Mouse (Mus musculus): Measurements from ENCODE around the gene Plekhj1.

Gene Plekhj1

DNA sequence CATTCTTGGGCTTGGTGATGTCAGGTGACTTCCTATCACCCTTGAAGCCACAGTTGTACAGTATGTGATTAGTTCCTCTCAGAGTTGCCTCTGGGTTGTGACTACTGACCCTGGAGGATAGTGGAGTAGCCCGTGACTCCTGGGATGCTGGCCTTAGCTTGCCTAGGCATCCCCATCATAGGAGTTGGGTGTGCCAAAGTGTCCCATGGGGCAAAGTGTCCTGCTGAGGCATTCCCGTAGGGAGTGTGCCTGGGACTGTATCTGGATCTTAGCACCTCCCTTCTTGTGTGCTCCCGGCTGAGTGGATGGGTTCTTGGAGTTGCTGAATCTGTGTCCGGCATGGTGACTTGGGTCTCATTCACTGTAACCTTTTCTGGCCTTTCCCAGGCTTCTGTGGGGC is 23.4 kb downstream of the Plekhj1 start:
- DNase-seq = no peak

DNA sequence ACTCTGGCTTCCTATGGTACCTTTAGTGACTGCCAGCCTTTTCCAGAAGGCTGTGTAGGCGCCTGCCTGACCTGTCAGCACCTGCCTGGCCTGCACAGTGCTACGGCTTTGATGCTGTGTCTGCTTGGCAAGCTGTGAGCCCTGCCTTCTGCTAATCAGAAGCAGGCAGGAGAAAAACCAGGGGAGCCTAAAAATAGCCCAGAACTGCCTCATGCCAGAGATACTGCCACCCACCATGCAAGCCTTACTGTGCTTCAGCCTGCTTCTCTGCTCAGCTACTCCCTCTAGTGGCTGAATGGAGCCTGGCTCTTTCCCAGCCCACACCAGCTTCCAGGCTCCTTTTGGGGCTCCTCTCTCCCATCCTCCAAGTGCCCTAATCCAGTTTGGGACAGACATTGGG is 23.9 kb downstream of the Plekhj1 start:
- peak; percentile 78 for DNase-seq

DNA sequence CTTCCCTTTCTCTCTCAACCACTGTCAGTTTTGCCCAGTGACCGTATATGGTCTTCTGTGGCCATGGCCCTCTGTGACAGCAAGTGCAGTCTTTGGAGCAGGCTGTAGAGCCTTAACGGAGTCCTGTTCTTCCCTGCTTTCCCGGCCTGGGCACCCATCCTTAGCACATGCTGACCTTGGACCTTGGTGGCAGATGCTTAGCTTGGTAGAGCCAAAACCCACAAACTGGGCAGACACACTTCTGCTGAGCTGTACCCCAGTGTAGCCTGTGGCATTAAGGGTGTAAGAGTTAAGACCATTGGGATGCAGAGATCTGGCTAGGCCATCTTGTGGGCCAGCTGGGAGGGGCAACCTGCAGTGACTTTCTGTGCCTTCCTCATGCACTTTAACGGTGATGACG is 24.6 kb downstream of the Plekhj1 start:
- no peak for DNase-seq

DNA sequence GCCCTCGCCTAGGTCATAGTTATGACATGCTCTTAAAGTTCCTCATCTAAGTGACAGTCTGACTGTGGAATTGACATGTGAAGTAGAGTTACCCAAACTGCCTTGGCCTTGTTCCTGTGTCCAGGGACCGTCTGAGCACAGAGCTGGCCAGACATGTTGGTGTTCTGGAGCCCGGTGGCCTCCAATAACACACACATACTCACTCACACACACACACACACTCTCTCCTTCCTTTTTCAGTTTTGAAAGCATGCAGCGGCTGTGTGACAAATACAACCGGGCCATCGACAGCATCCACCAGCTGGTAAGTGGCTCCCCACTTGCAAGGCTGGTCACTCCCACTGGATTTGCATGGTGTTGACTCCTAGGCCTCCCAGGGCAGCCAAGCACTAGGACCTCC is 30.1 kb downstream of the Plekhj1 start:
- DNase-seq = no peak

DNA sequence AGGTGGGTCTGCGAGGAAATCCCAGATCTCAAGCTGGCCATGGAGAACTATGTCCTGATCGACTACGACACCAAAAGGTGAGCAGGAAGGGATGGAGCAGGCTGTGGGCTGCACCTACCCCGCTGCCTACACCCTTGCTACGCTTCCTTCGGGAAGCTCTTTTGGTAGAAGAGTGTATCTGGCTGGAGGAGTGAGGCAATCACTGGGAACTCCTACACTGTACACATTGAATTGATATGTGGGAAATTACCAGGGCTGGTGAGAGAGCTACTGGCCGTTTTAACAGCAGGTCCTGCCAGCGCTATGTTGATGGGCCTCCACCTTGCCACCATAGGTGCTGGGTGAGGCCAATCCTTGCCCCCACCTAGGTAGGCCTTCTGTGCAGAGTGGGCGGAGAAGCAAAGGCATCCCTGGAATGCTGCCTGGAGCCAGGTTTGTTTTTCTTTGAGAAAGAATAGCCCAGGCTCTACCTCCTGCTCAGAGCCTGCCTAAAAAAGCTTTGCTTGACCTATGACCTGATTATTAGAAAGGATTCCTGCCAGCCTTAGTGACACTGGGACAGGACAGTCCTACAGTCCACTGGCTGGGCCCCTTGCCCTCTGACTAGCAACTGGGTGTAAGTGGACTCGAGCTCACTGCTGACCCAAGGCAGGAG is 32.1 kb downstream of the Plekhj1 start:
- peak; percentile 71 for DNase-seq

DNA sequence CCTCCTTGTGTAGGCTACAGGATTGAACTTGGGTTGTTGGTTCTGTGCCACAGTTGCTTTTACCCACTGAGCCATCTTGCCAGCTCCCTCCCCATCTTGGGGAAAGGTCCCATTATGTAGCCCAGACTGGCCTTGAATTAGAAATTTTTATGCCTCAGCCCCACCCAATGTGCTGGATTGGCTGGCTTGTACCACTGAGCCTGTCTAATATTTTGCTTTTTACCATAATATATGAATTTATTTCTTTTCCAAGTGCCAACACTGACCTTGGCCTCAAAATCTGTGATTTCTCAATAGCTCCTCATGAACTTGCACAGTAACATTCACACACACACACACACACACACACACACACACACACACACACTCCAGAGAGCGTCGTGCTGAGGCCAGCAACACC is 32.7 kb downstream of the Plekhj1 start:
- DNase-seq = no peak

DNA sequence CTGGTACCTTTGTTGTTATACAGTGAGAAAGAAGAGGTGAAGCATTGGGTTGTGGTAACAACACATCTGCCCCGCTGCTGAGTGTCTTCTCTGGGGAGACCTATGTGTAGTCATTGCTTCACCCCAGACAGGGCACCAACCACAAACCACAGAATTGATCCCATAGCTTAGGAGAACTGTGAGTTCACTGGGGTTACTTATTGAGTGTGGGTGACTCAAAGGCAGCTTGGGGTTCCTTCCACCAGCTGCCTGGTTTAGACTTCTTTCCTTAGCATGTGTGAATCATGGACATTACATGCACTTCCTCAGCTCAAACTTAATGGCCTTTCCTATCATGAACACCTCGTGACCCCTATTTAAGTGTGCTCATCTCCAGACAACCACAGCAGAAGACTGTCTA is 34.9 kb downstream of the Plekhj1 start:
- no peak for DNase-seq

DNA sequence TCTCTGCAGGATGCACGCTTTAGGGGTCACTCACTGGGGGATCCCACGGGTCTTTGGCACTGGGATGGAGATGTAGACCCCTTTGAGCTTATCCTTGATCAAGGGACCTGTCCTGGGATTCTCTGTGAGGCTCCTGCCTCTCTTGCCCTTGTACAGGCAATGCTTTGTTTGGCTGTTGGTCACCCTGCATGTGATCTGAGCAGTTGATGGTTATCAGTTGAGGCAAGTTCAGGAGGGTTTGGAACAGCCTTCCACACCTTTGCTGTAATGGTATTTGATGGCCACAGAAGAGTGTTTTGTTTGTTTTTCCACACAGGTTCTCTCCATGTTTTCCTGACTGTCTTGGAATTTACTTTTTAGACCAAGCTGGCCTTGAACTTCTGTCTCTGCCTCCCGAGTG is 36.6 kb downstream of the Plekhj1 start:
- no peak for DNase-seq

DNA sequence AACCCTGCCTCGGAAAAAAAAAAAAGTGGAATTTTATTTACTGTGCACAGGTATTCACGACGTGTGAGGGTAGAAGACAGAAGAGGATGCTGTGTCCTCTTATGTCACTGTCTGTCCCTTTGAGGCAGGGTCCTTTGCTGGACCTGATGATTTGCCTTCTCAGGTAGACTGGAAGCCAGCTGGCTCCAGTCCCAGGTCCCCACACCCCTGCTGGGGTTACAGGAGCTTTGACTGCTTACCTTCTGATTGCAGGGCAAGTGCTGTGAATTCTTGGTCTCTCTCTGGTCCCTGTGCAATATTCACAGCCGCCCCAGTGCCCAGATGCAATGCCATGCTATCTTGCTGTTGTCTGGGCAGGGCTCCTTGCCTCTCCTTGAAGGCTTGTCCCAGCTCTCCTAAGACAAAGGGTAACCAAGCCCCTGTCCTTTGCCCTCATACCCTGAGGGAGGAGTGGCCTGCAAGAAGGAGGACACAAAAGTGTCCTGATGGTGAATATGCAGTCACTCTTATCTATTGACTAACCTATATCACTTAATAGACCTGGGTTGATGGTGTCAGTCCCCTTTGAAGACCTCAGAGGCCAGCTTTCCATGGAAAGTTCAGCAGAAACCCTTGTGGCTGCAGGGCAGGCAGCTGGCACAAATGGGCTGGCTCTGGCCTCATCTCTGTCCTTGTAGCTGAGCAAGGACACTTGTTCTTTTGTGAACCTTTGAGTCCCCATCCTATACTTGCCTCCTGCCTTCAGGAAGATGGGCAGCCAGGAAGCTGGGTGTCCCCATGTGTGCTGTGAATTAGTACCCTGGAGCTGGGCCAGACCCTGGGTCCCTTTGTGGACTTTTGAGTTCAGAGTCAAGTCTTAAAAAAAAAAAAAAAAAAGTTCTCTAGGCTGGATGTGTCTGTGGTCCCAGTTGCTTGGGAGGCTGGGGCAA is 37.6 kb downstream of the Plekhj1 start:
- peak; percentile 60 for DNase-seq

DNA sequence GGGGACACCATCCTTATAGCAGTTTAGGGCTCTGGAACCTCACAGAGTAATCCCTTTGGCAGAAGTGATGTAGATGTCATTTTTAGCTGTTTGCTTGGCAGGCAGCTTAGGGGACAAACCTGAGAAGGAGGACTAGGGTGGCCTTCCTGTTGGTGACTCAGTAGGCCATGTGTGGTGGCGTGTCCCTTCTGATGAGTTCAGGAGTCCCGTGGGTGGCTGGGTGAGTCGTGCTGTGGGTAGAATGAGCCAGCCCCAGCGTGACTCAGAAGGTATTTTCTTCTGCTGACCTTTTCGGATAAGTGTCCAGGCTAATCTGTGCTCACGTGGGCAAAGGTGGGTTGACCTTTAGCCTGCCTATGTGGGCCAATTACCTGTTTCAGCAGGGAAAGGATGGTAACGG is 39.8 kb downstream of the Plekhj1 start:
- no peak for DNase-seq

DNA sequence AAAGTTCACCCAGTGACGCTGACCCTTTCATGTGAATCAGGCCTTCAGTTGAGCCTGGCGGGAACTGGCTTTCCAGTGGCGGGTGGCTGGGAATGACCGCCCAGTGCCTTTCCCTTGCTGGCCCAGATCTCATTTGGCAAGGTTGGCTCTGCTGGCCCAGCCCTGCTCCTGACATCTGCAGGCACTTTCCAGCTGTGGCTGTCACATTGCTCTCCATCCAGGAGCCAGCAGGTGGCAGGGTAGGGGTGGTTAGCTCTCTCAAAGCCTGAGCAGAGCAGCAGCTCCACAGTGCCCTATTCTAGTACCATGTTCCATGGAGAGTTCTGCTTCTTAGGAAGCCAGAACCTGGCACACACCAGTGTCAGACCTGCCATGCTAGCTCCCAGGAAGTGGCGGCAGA is 40.7 kb downstream of the Plekhj1 start:
- DNase-seq = peak; percentile 84

DNA sequence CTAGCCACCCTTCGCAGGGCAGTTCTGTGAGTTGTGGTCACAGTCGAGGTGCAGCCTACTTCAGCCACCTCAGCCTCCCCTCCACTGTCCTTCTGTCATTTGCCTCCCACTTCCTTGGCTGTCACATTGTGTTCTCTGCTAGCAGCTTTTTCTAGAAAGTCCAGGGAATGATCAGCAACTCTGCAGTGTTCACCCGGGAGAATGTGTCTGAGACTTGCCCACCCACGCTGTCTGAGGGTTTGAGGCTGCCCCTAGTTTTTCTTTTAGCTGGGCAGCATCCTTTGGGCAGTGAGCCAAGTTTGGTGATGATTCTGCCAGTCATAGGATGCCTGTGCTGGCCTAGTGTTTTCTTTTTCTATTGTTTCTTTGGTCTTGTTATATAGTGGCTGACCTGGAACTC is 41.5 kb downstream of the Plekhj1 start:
- no peak for DNase-seq

DNA sequence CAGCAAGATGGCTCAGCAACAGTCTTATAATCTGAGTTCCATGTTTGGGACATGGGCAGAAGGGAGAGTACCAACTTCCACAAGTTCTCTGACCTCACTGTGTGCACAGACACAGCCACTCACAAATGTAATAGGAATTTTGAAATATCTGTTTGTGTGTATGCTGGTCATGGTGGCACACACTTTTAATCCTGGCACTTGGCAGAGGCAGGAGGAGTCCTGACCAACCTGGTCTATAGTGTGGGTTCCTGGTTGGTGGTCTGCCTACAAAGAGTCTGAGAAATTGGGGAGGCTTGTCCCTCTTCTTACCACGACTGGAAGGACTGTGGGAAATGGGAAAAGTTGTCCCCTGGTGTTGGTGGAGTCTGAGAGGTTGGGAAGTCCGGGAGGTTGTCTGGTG is 41.9 kb downstream of the Plekhj1 start:
- no peak for DNase-seq

DNA sequence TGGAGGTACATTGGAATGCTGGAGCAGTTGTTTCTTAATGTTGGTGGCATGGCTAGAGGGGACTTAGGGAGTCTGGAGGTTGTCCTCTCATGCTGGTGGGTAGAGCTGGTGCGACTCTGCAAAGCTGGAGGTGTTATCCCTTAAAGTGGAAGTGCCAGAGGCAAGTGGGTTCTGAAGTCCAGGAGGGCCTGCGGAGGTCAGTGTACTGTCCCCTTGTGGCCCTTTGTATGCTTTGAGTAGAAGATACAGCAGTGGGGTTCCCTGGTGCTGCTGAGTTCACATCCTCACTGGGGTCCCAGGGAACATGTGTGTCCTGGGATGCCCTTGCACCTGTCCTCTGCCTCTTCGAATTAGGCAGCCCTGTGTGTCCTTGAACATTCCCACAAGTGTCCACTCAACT is 42.3 kb downstream of the Plekhj1 start:
- DNase-seq = no peak

DNA sequence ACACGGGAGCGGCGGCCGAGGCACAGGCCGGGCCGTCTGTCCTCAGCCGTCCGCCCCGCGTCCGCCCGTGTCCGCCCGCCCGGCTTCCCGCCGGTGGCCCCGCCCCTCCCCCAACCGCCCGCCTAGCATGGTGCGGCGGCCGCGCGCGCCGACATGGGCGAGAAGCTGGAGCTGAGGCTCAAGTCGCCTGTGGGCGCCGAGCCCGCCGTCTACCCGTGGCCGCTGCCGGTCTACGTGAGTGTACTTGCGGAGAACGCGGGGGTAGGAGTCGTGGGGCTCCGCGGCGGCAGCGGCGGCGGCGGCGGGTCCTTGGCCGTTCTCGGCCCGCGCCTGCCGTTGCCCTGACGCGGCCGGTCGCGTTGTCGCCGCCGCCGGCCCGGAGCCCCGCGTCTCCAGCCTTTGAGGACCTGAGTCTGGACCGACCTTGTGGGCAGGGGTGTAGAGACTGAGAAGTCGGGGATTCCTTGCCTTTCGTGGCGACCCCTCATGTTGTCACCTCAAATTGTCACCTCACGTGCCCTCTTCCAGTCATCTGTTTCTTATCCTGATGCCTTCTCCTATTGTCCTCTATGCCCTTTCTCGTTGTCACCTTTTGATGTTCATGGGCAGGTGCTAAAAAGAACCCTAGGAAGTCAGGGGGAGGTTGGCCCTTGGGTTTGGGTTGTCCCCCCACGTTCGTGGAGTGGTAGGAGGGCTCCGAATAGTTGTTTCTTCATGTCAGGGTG is 43.0 kb downstream of the Plekhj1 start:
- DNase-seq = no peak

DNA sequence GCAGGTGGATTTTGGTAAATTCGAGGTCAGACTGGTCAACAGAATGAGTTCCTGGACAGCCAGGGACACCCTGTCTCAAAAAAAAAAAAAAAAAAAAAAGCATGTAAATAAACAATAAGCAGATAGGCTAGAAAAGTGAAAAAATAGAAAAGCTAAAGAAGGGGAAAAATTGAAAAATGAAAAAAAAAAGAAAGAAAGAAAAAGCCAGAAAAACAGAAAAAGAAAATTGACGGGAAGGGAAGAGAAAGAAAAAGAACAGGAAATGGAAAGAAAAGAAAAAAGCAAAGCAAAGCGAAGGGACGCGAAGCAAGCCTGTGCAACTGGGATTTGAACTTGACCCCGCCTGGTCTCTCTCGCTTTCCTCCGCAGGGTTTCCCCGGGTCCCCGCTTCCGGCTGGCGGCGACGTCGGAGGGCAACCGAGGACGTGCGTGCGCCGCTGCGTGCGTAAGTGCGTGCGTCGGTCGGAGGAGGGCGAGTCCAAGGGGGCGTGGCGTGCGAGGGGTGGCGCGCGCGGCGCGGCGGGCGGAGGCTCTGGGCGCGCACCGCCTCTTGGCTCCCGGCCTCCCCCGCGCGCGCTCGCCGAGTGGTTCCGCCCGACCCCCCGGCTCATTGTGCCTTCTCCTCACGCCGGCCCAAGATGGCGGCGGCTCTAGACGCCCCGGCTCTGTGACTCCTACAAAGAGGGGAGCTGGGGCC is 43.7 kb downstream of the Plekhj1 start, which contains the start of gene Dot1l:
Dot1l (plus strand) TSS at position 613 of the 697 bp plus-strand sequence.
- DNase-seq = peak; percentile 99

DNA sequence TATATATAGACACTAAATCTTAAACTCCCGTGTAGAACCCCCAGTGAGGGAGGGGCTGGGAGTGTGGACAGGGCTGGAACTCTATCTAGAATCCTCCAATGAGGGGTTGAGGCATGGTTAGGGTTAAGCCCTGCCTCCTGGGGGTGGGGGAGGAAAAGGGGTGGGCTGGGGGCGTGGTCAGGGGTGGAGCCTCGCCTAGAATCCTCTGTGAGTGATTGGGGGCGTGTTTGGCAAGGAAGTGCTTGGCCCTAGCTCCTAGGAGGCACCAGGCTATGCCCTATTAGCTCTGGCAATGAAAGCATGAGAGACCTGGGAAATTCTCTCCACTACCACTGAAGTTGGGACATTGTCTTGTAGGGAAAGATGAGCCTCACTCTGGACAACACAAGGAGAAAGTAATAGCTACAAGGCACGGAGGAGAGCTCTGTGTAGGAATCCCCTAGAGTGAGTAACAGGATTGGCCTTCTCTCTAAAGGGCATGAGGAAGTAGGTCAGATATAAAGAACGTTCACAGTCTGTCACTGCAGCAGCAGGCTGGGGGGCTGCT is 46.3 kb downstream of the Plekhj1 start:
- peak; percentile 89 for DNase-seq

DNA sequence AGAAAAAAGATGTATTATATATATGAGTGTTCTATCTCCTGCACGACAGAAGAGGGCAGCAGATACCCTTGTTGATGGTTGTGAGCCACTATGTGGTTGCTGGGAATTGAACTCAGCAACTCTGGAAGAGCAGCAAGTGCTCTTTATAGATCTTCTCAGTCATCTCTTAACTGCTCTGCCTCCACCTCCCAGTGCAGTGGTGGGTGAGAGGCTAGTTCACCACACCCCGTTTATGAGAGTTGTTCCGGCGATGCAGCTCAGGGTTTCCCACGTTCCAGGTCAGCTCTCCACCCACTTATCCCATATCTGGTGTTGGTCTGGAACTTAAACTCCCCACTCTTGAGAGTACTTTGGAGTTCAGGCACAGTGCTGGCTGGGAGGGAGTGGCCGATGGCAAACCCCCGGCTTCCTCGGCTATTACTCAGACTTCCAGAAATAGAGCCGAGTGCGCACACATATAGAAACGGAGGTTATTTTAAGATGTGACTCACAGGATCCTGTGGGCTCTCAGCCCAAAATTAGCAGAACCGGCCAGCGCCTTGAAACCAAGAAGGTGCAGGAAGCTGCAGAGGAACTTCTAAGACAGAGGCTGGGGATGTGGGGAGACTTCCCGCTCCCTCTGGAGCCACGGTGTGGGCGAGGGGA is 47.1 kb downstream of the Plekhj1 start:
- peak; percentile 70 for DNase-seq

DNA sequence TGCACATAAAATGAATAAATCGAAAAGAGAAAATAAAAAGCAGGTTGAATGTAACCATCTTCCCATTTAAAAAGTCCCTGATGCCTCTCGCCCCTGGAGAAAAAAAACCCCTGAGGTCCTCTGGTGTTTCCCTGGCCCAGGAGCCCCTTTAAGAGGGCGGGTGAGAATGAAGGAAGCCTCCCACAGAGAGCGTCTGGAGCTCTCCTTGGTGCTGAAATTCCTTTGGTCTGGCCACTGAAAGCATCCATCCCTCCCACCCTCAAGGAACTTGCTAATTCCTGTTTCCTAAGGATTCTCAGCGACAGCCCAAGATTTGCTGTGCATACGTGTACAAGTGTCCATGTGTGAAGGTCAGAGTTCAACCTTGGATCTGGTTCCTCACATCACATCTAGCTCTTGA is 49.8 kb downstream of the Plekhj1 start:
- peak; percentile 80 for DNase-seq

DNA sequence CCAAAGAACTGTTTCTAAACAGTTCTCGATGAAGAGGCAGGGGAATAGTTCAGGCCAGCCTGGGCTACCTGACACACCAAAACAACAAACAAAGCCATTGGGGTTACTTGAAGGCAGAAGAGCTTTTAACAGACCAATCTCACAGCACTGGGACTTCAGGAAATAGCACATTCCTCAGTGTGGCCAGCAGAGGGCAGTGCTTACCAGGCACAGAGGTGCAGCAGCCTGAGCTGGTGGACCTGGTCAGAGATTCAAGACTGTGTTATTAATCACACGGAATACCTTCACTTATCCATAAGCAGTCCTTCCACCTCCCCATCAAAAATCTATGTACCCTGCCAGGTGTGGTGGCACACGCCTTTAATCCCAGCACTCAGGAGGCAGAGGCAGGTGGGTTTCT is 51.0 kb downstream of the Plekhj1 start:
- peak; percentile 82 for DNase-seq
